8 mouse cellular contexts compared by ENCODE assay signal in the genomic region with DNA sequence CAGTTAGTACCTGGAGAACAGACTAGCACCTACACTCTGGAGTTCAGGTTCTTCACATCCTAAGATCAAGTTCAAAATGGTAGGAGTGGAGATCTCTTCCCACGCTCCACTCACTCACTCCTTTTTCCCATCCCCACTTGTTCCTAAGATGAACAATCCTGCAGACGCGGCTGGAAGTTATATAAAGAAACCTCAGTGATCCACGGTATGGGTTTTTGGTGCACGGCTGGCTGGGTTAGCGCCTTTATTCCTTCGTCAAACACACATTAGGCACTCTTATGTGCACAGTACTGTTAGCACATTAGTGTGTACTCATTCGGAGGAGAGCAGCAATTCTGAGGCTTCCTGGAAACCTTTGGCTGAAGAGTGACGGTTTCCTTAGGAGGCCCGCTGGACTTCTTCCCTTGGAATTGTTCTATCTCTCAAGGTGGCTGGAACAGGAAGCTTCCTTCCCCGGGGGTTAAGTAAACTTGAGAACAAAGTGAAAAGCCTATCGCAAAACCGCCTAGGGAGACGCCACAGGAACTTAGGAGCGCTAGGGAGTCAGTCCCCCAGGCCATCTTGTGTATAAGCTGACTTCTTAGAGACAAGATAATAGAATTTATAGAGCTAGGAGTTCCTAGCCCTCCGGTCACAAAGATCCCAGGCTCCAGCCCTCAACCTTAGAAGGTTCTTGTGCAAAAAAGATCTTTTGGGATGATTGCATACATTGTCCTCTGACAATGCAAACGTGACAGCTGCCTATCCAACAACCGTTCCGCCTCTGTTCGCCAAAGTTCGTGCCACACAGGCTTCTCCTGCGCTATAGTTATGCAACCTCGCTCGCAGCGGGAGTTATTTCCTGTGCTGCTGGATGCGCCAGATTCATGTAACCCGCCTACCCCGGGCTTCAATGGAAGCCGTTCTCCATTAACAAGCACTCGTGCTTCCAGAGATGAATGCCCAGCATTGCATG. TPM values are rescaled to one million over a fixed set of nuclear protein-coding genes. Genes with fewer than 3 reads are reported as not detected.
DNase-seq lines count a peak whose midpoint lies in the region; ATAC-seq lines count a peak whose summit lies in the region.

No protein-coding gene starts in this region.

- H3K9me3 ChIP-seq in hindbrain, embryonic 10.5 days, result no peaks in the 10 kb centered on the region
- no peaks in the 10 kb centered on the region for H3K9me3 ChIP-seq in lung, embryonic 15.5 days

- H3K27ac ChIP-seq in hindbrain, embryonic 10.5 days, result peak overlapping the region; percentile 99
- H3K27ac ChIP-seq in lung, embryonic 15.5 days, result peak overlapping the region; percentile 100

- peak overlapping the region; percentile 60 for H3K4me2 ChIP-seq in lung, embryonic 15.5 days

- DNase-seq in Muller cell, postnatal 12 days (ENCODE audit: inconsistent ontology term), result peak; percentile 86
- DNase-seq in cerebellum, adult 9-10 months, result peak; percentile 93
- DNase-seq in frontal cortex, adult 2 months (ENCODE audit: extremely low spot score in 1 of 2, low spot score in 1 of 2), result peak; percentile 85 to 89
- DNase-seq in hindbrain, embryonic 10.5 days (ENCODE audit: low spot score), result peak; percentile 87
- DNase-seq in layer of hippocampus, adult 9-11 months, result peak; percentile 88
- peak; percentile 55 for DNase-seq in ovary, postnatal 14 days (ENCODE audit: low spot score)
- peak; percentile 56 for DNase-seq in thymus, postnatal 25 days

- ATAC-seq in lung, embryonic 15.5 days (ENCODE audit: borderline replicate concordance, extremely low read depth, low FRiP score, low TSS enrichment), result peak; percentile 73

- peaks cover 3% of the 10 kb centered on the region; the same call in 1 of the 2 replicates for H3K27me3 ChIP-seq in hindbrain, embryonic 10.5 days (ENCODE audit: insufficient read depth, poor library complexity, severe bottlenecking)
- no peaks in the 10 kb centered on the region for H3K27me3 ChIP-seq in lung, embryonic 15.5 days

- H3K4me1 ChIP-seq in hindbrain, embryonic 10.5 days (replicated peaks), result peaks cover 33% of the 10 kb centered on the region
- peaks cover 16% of the 10 kb centered on the region for H3K4me1 ChIP-seq in lung, embryonic 15.5 days

- H3K36me3 ChIP-seq in hindbrain, embryonic 10.5 days, result no peaks in the 10 kb centered on the region
- no peaks in the 10 kb centered on the region for H3K36me3 ChIP-seq in lung, embryonic 15.5 days

- WGBS in hindbrain, embryonic 10.5 days, result 2% methylated on average over 30 of the region's 30 CpGs
- 6% methylated on average over 30 of the region's 30 CpGs for WGBS in lung, embryonic 15.5 days

- peak overlapping the region; percentile 99 for H3K9ac ChIP-seq in lung, embryonic 15.5 days

- peak overlapping the region; percentile 98 for H3K4me3 ChIP-seq in hindbrain, embryonic 10.5 days
- peak overlapping the region; percentile 95 for H3K4me3 ChIP-seq in lung, embryonic 15.5 days

RNA-seq across cellular contexts. Expression of gene Spred1, which starts 1.6 kb away (rescaled TPM):
- 44.5 and 44.6 TPM in 2 replicates for polyA plus RNA-seq in frontal cortex, adult 2 months (2012; rRNA removed)
- polyA plus RNA-seq in hindbrain, embryonic 10.5 days (2016; fragmentation: Nextera tagmentation; extraction: Ambion mirVana), result 8.9 and 12.1 TPM in 2 replicates
- 18.4 and 20.6 TPM in 2 replicates for polyA plus RNA-seq in lung, embryonic 15.5 days (2015; fragmentation: Nextera tagmentation; extraction: Ambion mirVana)

Comparison
In these comparisons a context has a peak if more than half of its experiments do, and no peak if none do; other contexts are left out.
1. Peak in every context shown above with its lines: DNase-seq, ATAC-seq, H3K4me3 ChIP-seq and H3K27ac ChIP-seq.